Mouse (Mus musculus) kidney, postnatal 4 days (tissue): ENCODE measurements around the gene Cxcr2.

ENCODE experiments used
- DNase-seq, 2 experiments: peaks; one replicate each; pipeline ENCODE4 v3.0.0; 2021; ENCODE audit warnings: mixed read lengths in 2 of 2

Gene Cxcr2

GRCm38 (mm10) chr1:74153461-74154184, at the start of gene Cxcr2:
TSS of gene Cxcr2 (plus strand) at chr1:74153989.
- DNase-seq: no peak

GRCm38 (mm10) chr1:74105660-74106059, 48.1 kb upstream of the Cxcr2 start:
- no peak for DNase-seq

GRCm38 (mm10) chr1:74106214-74106613, 47.6 kb upstream of the Cxcr2 start:
- no peak for DNase-seq

GRCm38 (mm10) chr1:74107931-74108618, 45.7 kb upstream of the Cxcr2 start:
- DNase-seq: peak in 1 of 2 experiments; percentile 60

- no peak for DNase-seq
Measured at GRCm38 (mm10) chr1:74109670-74110069, 44.1 kb upstream of the Cxcr2 start.

GRCm38 (mm10) chr1:74110932-74111695, 42.7 kb upstream of the Cxcr2 start:
- peak in 1 of 2 experiments; percentile 72 for DNase-seq

- peak in 1 of 2 experiments; percentile 9 for DNase-seq
Measured at GRCm38 (mm10) chr1:74111696-74112030, 42.1 kb upstream of the Cxcr2 start.

- peak in 1 of 2 experiments; percentile 22 for DNase-seq
Measured at GRCm38 (mm10) chr1:74113071-74113470, 40.7 kb upstream of the Cxcr2 start.

- DNase-seq: no peak
Measured at GRCm38 (mm10) chr1:74117876-74118275, 35.9 kb upstream of the Cxcr2 start.

GRCm38 (mm10) chr1:74119115-74119514, 34.7 kb upstream of the Cxcr2 start:
- DNase-seq: no peak

- no peak for DNase-seq
Measured at GRCm38 (mm10) chr1:74121138-74121537, 32.7 kb upstream of the Cxcr2 start.

- peak; percentile 71 to 85 for DNase-seq
Measured at GRCm38 (mm10) chr1:74121821-74122576, 31.8 kb upstream of the Cxcr2 start.

GRCm38 (mm10) chr1:74123215-74123614, 30.6 kb upstream of the Cxcr2 start:
- DNase-seq: no peak

GRCm38 (mm10) chr1:74124021-74124981, 29.5 kb upstream of the Cxcr2 start, which contains the start of gene Tns1:
TSS of gene Tns1 (minus strand) at chr1:74124449.
- DNase-seq: peak; percentile 71 to 83

- peak; percentile 79 to 86 for DNase-seq
Measured at GRCm38 (mm10) chr1:74124991-74125552, 28.7 kb upstream of the Cxcr2 start, which contains the start of gene Rufy4. TSS of gene Rufy4 (plus strand) at chr1:74125541.

GRCm38 (mm10) chr1:74130883-74131659, 22.7 kb upstream of the Cxcr2 start:
- no peak for DNase-seq

GRCm38 (mm10) chr1:74132011-74132410, 21.8 kb upstream of the Cxcr2 start:
- DNase-seq: no peak

GRCm38 (mm10) chr1:74133954-74134353, 19.8 kb upstream of the Cxcr2 start:
- no peak for DNase-seq

- no peak for DNase-seq
Measured at GRCm38 (mm10) chr1:74135326-74135950, 18.4 kb upstream of the Cxcr2 start.

GRCm38 (mm10) chr1:74139415-74139814, 14.4 kb upstream of the Cxcr2 start:
- no peak for DNase-seq
